Mouse (Mus musculus) adrenal gland, postnatal 10 days (tissue): ENCODE results near the gene Parl. TPM values are rescaled to one million over a fixed set of nuclear protein-coding genes. Genes with fewer than 3 reads are reported as not detected.

Experiments
- DNase-seq: peaks from one replicate; pipeline ENCODE4 v3.0.0; 2021; ENCODE audit warnings: mixed read lengths
- long read RNA-seq, 2 experiments: library from polyadenylated mRNA; stranded (forward); transcript quantifications; one replicate each; pipeline ENCODE4 v2.0.0; 2021
- total RNA-seq, 2 experiments: library from RNA; stranded (reverse); gene quantifications; 2 replicates each; pipeline ENCODE4 v1.2.3; 2021

Gene Parl
- total RNA-seq = 100 to 1,000 TPM; 129 to 151 TPM
- long read RNA-seq, experiment 1, transcript Parl-201 (10 exons, 1,348 nt) = major isoform, 113 of 121 reads
- long read RNA-seq, experiment 1, partial matches to known transcripts = 2 of 121 reads
- long read RNA-seq, experiment 1, other reads (novel, unspliced or antisense) = 4 of 121 reads
- long read RNA-seq, experiment 2, transcript Parl-201 (10 exons, 1,348 nt) = major isoform, 60 of 66 reads
- long read RNA-seq, experiment 2, partial matches to known transcripts = 4 of 66 reads
- long read RNA-seq, experiment 2, other reads (novel, unspliced or antisense) = 2 of 66 reads

DNA sequence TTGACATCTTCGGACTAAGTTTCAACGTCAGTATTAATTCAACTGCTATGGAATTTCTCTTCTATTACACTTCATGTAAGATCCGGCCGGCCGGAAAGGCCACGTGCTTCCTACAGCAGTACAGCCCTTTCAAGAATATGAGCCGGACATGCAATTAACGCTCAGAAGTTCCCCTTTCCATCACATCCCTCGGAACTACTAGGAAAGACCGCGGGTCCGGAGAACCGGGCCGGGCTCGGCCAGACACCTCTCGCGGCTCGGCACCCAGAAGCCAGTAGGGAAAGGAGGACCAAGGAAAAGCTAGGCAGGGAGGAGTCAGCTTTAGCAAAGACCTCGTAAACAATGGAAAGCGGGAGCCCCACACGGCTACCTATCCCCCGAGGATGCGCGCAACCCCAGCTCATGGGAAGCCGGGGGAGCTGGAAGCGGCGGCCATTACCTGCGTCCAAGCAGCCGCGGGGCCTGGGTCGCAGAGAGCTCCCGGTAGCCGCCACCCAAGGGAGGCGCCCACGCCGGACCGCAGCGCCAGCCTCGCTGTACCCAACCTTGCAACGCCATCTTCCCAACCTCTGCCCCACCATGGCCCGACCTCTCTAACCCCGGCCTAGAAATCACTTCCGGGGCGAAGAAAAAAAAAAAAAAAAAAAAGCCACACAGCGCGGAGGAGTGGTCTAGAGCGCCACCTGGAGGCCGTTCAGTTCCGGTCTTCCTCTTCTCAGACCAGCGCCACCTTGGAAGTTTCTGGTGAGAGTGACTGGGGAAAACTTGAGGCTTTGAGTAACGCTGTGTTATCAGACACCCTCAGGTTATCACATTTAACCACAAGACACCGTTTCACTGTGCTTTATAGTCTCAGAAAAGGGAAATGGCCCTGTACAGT lies at the start of gene Parl:
Gene Parl, minus strand, starts transcription at position 618 of the 880 bp plus-strand sequence.
- peak; percentile 88 for DNase-seq

DNA sequence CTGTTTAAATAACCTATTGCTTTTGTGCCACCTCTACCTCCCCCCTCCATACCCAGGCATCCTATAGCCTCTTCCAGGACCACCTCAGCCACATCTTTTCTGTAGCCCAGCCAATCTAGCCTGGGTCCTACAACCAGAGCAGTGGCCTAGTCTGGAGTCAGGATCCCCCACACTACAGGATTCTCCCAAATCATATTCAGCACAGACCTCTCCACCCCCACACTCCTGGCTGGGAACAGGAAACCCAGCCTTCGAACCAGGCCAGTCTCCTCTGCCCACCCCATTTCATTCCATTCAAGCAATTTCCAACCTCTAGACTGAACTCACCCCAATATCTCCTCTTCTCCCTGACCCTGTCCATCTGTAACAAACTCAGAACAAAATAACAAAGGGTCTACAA lies 43.3 kb upstream of the Parl start:
- DNase-seq = no peak

DNA sequence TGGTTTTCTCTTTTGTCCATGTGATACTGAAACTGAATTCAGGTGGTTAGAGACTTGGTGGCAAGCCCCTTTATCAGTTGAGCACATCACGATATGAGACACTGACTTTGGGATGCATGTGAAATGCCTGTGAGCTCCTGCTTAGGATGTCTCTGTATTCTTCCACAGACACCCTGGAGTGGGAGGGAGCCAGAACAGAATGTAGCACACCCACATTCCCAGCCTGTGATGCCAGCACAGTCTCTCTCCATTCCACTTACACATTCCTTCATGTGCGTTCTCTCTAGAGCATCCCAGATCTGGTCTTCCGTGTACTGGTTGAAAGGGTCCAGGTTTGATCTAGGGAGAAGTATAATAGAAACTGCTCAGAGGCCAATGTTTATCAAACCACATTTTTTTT lies 36.4 kb upstream of the Parl start:
- DNase-seq = no peak

DNA sequence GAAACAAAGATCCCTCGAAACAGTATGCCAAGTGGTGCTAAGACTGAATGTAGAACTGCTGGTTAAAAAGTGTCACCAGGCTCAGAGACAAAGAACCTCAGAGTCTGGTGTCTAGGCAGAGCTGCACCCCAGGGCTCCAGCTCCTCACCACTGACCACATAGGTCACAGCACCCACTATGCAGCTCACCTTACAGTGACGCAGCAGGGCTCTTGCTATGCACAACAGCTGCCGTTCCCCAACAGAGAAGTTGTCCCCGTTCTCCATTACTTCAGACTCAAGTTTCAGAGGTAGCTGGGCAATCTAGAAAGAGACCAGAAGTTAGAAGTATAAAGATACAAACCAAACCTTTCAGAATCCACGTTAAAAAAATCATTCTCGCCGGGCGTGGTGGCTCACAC lies 32.7 kb upstream of the Parl start:
- no peak for DNase-seq

DNA sequence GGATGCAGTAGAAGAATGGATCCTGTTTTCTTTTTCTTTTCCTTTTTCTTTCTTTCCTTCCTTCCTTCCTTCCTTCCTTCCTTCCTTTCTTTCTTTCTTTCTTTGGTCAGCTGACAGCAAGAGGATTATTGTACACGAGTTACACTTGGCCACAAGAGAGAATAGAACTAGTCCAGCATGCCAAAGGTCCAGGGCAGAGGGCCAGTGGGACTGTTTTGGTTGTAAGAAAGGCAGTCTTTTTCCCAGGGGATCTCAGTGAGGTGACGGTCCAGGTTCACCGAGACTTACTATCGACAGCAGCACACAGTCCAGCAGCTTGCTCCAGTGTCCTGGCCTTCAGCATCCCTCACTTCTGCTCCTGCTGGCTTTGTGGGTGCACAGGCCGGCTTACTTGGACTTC lies 26.1 kb upstream of the Parl start:
- peak; percentile 51 for DNase-seq

DNA sequence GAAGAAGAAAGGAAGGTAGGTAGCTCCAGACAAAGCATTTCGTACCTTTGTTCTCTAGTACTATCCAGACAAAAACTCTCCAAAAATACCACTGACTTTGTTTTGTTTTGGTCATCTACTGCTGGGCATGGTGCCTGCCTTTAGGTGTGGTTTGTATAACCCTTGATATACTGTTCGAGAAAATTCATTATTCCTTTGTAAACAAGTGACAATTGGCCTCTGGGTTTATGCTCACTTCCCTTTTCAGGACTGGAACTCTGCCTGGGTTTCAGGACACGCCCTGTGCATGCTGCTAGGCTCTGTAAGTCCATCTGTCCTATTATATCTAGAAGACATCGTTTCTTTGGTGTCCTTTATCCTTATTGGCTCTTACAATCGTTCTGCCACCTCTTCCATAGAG lies 23.1 kb upstream of the Parl start, which contains the start of gene Cyp2ab1:
Gene Cyp2ab1, minus strand, starts transcription at position 119 of the 400 bp plus-strand sequence.
- DNase-seq = no peak

DNA sequence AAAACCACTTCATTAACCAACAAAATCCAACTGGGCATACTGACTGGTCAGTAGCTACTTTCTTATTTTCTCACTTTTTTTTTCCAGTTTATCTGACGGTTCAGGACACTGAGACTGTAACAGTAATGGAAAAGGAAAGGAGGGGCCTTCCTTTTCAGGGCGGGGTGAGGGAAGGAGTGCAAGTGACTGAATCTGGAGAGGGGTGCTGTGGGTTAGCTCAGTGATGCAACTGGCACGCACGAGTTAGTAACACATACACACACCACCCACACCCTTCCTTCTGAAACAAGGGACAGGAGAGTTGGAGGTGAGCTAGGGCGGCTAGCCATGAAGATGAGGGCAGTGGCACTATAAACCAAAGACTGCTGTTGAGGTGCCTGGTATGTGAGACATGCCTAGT lies 21.7 kb upstream of the Parl start:
- DNase-seq = no peak

DNA sequence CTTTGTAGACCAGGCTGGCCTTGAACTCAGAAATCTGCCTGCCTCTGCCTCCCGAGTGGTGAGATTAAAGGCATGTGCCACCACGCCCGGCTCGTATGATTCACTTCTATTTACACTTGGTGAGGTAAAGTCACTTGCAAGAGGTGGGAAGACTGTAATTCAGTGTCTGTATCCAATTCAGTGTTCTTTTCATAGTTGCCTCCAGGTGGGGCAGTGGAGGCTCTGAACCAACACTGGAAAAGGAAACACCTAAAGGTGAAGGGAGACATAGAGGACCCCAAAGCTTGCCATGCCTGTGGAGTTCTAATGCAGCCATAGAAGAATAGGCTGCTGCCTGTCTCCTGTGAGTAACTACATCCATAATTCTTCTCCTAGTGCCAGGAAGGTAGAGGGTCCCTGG lies 20.1 kb upstream of the Parl start:
- DNase-seq = no peak

DNA sequence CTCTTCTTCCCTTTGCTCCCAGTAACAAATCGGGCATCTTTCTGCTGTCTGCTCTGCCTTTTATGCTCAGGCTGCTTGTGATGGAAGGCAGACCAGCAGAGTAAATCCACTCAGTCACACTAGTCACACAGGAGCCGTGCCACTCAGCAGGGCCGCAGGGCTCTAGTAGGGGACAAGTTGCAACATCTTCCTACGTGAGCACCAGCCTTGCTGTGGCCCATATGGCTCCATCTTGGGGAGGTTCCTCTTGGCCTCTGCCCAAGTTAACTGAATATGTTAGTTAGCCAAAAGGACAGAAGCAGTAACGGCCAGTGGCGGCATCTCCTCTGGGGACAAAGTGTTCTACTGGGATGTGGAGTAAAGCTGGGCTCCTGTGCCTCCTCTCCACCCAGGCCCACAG lies 14.6 kb upstream of the Parl start:
- DNase-seq = no peak

DNA sequence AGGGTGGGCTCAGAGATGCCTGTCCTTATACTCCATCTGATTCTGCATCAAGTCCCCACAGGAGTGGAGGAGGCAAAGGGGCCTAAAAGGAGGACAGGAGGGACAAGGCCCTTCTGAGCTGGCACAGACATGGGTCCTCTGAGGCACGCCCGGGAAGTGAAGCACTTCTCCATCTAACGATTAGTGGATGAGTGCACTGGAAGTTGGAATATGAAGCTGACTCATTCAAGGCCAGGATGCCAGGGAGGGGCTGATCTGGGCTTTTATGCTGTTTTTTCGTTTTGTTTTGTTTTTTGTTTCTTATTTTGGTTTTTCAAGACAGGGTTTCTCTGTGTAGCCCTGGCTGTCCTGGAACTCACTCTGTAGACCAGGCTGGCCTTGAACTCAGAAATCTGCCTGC lies 13.1 kb upstream of the Parl start:
- no peak for DNase-seq

DNA sequence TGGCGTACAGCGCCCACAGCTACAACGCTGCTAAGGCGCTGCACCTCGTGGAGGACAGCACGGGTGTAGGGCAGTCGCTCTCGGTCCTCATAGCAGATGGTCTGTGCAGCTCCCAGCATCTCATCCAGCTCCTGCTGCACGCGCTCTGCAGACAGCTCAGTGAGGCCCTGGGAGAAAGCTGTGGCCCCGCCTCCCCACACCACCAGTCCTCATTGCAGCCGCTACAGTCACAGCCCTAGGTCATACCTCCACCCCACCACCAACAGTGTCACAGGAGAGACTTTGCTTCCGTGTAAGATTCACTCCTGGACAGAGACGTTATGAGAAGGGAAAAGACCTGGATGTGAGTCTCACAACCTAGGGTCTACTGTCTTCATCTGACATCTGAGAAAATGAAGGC lies 10.1 kb upstream of the Parl start:
- DNase-seq = no peak

DNA sequence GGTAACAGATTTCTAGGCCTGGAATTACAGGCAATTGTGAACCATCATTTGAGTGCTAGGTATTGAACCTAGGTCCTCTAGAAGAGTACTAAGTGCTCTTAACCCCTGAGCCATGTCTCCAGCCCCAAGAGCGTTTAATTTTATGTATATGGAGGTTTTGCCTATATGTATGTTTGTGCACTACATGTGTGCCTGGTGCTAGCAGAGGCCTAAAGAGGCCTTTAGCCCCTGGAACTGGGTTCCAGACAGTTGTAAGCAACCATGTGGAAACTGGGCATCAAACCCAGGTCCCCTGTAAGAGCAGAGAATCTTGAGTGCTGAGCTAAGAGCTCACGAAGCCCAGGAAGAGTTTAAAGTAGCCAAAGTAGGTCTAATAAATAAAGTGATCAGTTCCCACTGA lies 2.1 kb downstream of the Parl start:
- no peak for DNase-seq

DNA sequence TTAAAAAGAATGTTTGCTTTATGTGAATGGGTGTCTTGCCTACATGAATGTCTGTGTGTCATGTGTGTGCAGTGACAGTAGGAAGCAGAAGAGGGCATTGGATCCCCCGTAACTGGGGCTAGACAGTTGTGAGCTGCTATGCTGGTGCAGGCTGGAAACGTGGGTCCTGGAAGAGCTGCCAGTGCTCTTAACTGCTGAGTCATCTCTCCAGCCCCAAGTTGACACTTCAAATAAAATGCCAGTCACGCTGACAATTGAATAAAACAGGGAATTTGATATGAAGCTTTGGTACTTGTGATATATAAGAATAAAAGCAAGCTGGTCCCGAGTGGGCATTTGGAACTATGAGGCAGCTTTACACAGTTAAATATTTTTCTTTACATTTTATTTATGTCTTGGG lies 21.9 kb downstream of the Parl start:
- no peak for DNase-seq

DNA sequence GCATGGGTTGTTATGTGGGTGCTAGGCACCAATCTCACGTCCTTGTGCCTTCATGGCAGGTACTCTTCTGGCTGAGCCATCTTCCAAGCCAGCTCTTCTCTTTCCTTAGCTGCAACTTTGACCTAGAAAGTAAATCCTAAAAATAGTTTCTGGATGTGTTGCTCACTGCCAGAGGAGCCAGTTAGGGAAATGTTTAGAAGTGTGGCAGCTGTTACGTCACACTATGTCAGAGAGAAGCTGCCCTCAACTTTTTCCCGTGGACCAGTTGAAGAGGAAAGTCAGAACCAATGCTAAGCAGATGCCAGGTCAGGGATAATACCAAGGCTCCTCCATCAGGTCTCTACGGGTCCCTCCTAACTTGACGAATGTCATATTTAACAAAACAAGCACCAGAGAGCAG lies 22.8 kb downstream of the Parl start:
- DNase-seq = no peak

DNA sequence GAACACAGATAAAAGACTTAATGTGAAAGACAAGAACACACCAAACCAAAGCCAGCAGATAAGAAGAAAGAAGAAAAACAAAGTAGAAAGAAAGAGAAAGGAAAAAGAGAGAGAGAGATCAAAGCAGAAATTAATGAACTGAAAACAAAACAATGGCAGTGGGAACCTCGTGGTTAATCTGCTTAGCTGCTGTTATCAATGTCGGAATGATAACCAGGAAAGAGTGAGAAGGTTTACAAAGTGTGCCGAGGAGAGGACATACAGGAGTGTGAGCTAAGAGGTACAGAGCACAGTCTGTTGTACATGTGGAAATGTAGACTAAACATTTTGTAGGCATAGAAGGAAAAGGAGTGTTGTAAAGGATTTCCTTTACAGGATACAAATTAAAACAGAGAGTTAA lies 29.2 kb downstream of the Parl start:
- DNase-seq = no peak

DNA sequence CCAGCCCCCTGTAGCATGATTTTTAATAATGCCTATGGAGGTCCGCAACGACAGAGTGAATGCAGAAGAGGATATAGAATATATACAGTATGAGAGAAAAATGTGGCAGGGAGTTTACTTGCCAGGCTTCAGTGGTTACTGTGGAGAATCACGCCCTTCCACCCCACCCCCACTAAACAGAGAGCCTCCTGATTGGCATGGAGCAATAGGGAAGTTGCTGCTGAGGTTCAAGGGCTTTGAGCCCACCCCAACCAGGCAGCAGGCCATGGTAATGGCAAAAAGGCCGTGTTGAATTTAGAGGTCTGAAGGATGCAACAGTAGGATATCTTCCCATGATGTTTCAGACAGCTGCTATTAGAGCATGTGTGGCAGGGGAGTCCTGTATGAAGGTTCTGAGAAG lies 30.8 kb downstream of the Parl start:
- no peak for DNase-seq

DNA sequence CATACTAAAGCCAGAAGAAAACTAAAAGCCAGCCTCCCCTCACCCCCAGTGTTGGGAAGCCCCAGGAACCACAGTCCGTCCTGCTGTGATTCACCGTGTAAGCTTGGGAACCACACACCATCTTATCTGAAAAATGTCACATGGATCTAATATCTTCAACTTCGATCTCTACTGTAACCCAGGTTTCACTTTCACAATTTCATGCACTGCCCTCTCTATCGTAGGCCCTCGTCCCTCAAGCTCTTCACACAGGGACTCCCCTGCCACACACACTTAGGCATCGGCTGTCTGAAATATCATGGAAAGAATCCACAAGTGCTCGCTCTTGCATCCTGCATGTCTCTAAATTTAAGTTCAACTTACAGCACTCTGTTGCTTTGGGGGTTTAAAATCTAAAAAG lies 37.1 kb downstream of the Parl start:
- DNase-seq = no peak

DNA sequence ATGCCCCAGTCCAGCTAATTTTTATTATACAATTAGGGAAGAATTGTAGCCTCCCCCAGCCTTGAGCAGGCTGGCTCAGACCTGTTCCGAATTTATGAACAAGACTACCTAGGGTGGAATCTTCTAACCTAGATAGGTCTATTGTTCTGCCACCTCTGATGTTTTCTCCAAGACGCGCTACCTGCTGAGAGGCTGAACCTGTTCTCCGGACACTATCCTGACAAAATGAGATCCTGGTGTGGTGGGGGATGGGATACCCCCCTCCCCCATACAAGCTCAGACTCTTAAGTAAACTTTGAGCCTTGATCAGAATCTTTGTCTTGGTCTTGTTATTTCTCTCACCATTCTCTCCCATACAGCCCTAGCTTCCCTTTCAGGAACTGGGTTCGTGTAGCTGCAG lies 44.3 kb downstream of the Parl start:
- DNase-seq = no peak

DNA sequence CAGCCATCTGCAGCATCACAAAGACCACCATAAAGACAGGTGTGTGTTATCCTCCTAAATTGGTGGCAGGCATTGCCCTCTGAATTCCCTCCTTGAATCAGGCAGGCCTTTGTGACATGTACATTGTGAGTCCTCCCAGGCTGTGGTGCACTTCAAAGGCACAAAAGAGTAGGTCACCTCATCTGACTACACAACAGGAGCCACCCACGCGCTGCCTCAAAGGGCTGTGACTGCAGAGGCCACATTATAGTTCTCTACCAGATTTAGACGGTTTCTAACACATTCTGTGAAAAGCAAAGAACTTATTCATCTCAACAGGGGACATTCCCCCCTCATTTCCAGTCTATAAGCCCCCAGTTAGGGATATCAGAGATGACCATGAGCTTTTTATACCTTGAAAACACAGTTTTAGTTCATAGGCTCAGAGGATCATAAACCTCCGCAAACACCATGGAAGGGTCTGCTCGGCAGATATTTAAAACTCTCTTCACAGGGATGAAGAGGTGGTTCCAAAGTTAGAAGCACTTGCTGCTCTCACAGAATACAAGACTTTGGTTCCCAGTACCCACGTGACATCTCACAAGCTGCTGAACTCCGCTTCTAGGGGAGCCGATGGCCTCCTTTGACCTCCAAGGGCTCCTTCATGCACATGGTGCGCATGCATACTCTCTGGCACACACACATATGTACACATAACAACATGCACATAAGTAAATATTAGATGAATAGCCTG lies 53.6 kb downstream of the Parl start:
- no peak for DNase-seq

DNA sequence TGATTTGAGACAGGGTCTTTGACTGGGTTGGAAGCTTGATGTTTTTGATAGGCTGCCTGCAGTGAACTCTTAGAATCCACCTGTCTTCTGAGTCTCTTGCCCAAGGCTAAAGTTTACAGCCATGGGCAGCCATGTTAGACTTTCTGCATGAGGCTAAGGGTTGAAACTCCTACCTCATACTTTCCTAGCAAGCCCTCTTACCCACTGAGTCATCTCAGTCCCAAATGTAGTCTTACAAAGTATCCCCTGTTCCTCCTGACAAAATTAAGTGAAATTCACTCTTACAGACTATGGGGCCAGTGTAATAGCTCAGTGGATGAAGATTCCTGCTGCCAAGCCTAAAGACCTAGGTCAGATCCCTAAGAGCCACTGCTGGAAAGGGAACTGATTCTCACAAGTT lies 55.1 kb downstream of the Parl start:
- DNase-seq = no peak

DNA sequence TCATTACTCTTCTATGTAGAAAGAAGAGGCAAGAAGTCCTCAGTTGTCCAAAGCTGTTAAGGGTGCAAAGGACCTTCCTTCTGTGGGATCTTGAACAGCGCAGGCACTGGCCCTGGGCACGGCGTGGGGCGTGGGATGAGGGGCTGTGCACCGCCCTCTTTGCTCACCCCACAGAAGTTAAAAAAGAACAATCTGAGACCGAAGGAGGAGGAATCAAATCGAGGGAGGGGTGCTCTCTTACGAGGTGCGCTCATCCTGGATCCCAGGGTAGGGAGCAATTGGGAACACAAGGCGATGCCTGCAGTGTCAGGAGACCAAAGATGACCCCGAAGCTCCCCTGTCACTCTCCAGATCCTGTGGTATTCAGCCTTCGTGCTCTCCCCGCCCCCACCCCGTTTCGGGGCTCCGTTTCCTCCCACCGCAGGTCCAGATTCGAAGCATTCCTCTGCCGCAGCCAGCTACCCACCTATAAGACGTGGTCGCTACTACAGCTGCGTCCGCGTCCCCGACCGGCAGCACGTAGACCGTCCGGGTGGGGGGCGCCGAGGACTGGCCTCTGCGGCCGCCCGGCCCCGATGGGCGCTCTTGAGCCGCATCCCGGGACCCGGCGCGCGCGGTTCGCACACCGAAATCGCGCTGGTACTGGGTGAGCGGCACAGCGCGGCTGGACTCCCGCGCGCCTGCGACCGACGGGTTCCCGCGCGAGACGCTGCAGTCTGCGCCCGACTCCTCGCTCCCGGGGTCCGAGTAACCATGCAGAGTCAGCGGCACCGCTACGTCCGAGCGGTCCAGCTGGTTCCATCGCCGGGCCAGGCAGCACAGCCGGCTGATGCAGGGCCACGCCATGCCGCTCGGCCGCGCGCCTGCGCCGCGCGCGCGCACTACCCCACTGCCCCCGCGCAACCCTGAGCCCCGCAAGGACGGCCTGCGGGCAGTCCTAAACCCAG lies 61.4 kb downstream of the Parl start, which contains the start of gene Map6d1:
Gene Map6d1, minus strand, starts transcription at position 891 of the 947 bp plus-strand sequence.
- DNase-seq = peak; percentile 73

DNA sequence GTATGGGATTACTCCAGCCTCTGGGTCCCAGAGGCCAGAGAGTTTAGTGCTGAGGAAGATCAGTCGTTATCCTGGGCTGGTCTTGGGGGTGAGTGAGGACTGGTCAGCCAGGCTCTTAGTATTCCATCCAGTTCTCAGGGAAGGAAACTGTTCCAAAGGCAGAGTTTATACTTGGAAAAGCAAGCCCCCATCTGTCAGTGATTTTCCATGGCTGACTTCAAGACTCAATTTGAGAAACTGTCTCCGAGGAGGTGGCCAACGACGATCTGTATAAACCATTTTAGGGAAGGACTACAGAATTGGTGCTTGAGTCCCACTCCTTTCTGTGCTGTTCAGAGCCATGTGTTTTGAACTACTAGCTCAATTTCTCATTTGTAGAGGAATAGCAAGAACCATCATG lies 63.5 kb downstream of the Parl start:
- DNase-seq = no peak
